Mouse (Mus musculus): ENCODE data around the gene Ctf2.

- TF ChIP-seq CTCF (IDR thresholded peaks at IDR 0.05): no peak
- TF ChIP-seq EP300 (IDR thresholded peaks at IDR 0.05): no peak
Observed at GRCm38 (mm10) chr7:127705706-127706105, 26.3 kb downstream of the Ctf2 start.

All from lung, postnatal 0 days (tissue).